Mouse (Mus musculus) neutrophil, adult 65 days (primary cell): ENCODE measurements around the gene Wwp2. TPM values are rescaled to one million over a fixed set of nuclear protein-coding genes. Genes with fewer than 3 reads are reported as not detected.

ENCODE experiments used
- total RNA-seq: library from RNA; stranded (reverse); gene quantifications from 2 replicates; pipeline ENCODE4 v1.2.4, GENCODE M21; 2023

Gene Wwp2
- total RNA-seq: 134 and 171 TPM in 2 replicates

GRCm38 (mm10) chr8:107435962-107436831, at the start of gene Wwp2:
TSS of gene Wwp2 (plus strand) at chr8:107436365.

GRCm38 (mm10) chr8:107403038-107403781, 33.0 kb upstream of the Wwp2 start, which contains the start of gene Nqo1:
TSS of gene Nqo1 (minus strand) at chr8:107403206.

DNA sequence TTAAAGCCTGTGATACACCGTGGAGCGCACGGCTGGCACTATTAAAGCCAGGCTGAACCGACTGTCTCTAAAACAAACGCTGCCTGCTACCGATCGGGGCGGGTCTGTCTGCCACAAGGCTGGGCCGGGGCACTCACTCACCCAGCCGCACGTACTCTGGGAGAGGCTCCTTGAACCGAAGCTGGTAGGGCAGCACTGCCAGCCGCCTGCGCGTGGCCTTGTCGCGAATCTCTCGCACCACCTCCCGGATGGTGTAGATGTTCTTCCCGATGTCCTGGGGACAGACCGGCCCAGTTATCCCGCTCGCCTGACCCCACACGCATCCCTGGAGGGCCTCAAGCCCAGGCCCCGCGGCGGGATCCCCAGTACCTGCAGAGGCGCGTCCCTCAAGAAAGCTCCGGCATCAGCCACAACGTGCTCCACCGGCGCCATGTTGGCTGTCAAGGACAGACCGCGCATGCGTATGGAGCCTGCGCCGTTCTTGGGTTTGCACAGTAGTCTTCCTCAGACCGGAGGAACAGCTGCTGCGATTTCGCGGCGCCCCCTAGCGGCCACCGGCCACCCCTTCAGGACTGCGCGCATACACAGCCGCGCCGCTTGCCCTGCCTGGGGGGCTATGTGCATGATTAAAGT, 11.5 kb upstream of the Wwp2 start, which contains the start of gene Nob1:
Nob1 (minus strand) TSS at position 455 of the 633 bp plus-strand sequence.

GRCm38 (mm10) chr8:107587995-107588780, 152.0 kb downstream of the Wwp2 start, which contains the start of gene Psmd7:
TSS of gene Psmd7 (minus strand) at chr8:107588464.

Other genes starting within 250 kb of the Wwp2 start
- gene Nfat5, start 142.9 kb upstream of the Wwp2 start, total RNA-seq: 89.5 and 113 TPM in 2 replicates
- 1.4 and 2.6 TPM in 2 replicates for gene Nqo1, start 33.2 kb upstream of the Wwp2 start, total RNA-seq
- gene Nob1, start 11.3 kb upstream of the Wwp2 start, total RNA-seq: 13.5 and 14.4 TPM in 2 replicates
- gene Psmd7, start 152.1 kb downstream of the Wwp2 start, total RNA-seq: 24.3 and 25.1 TPM in 2 replicates